Mouse (Mus musculus): ENCODE results near the gene Tceal1. TPM values are rescaled to one million over a fixed set of nuclear protein-coding genes. Genes with fewer than 3 reads are reported as not detected.
"Not testable (repeated sequence)": the region's sequence is repeated elsewhere in the genome, so short reads cannot be mapped to it uniquely, and the experiment has no call there.

The Tceal1 gene
- 11.3 and 12.0 TPM in 2 replicates for polyA plus RNA-seq (2014; fragmentation: Nextera tagmentation; extraction: Ambion mirVana)

DNA sequence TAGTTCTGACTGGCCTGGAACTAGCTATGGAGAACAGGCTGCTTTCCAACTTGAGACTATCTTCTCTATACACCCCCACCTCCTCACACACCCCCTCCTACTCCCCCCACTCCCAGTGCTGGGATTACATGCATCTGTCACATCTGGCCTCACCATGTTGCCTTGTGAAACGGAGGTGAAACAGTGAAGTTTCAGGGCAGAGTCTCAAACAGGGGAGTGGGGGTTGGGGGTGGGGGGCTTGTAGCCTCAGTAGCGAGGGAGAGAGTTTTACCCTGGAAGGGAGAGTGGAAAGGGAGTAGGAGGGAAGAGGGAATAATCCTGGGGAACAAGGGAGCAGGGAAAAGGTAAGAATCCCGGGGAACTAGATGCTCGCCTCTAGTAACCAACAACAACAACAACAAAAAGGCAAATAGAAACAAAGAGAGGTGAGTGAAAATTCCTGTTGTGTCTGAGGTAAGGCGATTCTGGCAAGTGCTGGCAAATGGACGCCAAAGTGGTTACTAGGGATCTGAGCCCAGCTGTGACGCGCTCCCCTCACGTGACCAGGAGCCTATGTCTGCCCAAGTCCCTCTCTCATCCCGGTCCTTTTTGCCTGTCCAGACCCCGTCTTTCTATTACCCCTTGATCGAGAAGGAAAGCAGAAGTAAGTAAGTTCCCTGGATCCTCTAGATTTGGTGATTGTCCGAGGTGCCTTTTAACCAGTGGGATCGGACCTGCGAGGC lies at the start of gene Tceal1:
Gene Tceal1, plus strand, starts transcription at position 537 of the 722 bp plus-strand sequence.
- Histone ChIP-seq H3K27me3 (ENCODE audit: control insufficient read depth, insufficient read depth, low read length) (no peaks in the 10 kb centered on the region), H3K9ac (ENCODE audit: low read length) (peak within 1 kb of the TSS; percentile 83), H3K36me3 (ENCODE audit: control insufficient read depth, insufficient read depth, low read length) (no peaks in the 10 kb centered on the region), H3K27ac (replicated peaks in 1 of 2; ENCODE audit: control insufficient read depth in 1 of 2, insufficient read depth in 1 of 2, low read depth in 2 of 2, low read length in 2 of 2) (peak within 1 kb of the TSS; percentile 80 to 82), H3K9me3 (ENCODE audit: control insufficient read depth, low read length) (no peaks in the 10 kb centered on the region), H3K4me3 (ENCODE audit: control insufficient read depth in 1 of 2, insufficient read depth in 1 of 2, low read depth in 1 of 2, low read length in 2 of 2) (peak within 1 kb of the TSS; percentile 54 to 66), H3K4me2 (ENCODE audit: low read length) (peak within 1 kb of the TSS; percentile 68), H3K4me1 (ENCODE audit: control insufficient read depth in 2 of 2, insufficient read depth in 2 of 2, low read length in 2 of 2) (no peaks in the 10 kb centered on the region)
- ATAC-seq (ENCODE audit: insufficient number of reproducible peaks, insufficient read depth, low FRiP score, low read depth) = 0 out of 2 replicates have a peak, but pooled peaks have one; percentile 43
- 23% methylated on average over 15 of the region's 15 CpGs for WGBS

DNA sequence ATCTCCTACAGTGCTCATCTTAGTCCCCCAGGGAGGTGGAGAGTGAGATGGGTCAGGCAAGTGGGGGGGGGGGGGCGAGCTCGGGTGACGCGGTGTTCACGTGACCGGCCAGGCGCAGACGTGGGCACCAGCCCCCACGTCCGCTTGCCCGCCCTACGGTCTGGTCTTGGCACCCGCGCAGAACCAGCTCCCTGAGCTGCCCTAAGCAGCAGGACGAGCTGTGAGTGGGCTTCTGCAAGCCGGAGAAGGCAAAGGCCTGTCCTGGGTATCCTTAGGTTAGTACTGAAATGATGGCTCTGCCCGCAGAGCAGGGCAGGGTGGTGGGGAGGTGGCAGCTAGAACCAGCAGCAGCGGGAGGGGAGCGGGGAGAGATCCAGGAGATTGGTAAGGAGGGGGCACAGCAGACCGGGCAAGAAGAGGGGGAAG lies 41.5 kb upstream of the Tceal1 start:
- Histone ChIP-seq H3K4me2 (ENCODE audit: low read length) (peak overlapping the region; percentile 70), H3K27ac (replicated peaks in 1 of 2; ENCODE audit: control insufficient read depth in 1 of 2, insufficient read depth in 1 of 2, low read depth in 2 of 2, low read length in 2 of 2) (no peak overlapping the region), H3K4me3 (ENCODE audit: control insufficient read depth in 1 of 2, insufficient read depth in 1 of 2, low read depth in 1 of 2, low read length in 2 of 2) (peak overlapping the region; percentile 36 to 39), H3K4me1 (ENCODE audit: control insufficient read depth in 2 of 2, insufficient read depth in 2 of 2, low read length in 2 of 2) (no peaks in the 10 kb centered on the region), H3K9ac (ENCODE audit: low read length) (peak overlapping the region; percentile 57), H3K36me3 (ENCODE audit: control insufficient read depth, insufficient read depth, low read length) (no peaks in the 10 kb centered on the region), H3K9me3 (ENCODE audit: control insufficient read depth, low read length) (no peaks in the 10 kb centered on the region), H3K27me3 (ENCODE audit: control insufficient read depth, insufficient read depth, low read length) (no peaks in the 10 kb centered on the region)
- WGBS = 30% methylated on average over 19 of the region's 20 CpGs
- ATAC-seq (ENCODE audit: insufficient number of reproducible peaks, insufficient read depth, low FRiP score, low read depth) = no peak

DNA sequence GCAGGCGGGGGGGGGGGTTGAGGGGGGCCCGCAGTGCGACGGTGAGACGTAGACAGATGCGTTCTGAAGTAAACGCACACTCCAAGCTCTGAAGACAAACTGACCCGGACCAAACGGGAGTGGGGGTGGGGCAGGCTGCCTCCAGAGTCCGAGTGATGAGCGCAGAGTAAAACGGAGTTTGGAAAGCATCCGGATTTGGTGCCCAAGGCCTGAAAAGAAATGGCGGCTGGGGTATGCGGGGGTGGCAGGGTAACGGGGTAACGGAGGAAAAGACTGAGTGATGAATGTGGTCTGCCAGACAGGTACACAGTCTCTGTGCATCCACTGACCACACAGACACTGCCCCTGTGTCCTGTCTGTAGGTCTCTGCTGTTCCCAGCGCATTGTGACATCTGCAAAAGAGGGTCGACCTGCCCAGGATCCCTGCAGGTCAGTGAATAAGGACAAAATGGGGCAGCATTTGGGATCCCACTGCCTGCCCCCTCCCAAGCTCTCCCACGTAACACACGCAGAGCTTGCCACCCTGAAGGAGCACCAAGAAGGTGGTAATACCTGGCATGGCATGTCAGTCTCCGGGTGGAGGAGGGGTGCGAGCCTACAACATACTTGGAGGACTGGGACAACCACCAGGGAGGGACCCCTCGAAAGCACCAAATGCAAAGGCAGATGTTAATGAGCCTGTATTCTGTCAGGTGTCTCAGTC lies 40.9 kb upstream of the Tceal1 start:
- H3K27ac ChIP-seq (replicated peaks in 1 of 2; ENCODE audit: control insufficient read depth in 1 of 2, insufficient read depth in 1 of 2, low read depth in 2 of 2, low read length in 2 of 2); H3K36me3 ChIP-seq (ENCODE audit: control insufficient read depth, insufficient read depth, low read length); H3K4me1 ChIP-seq (ENCODE audit: control insufficient read depth in 2 of 2, insufficient read depth in 2 of 2, low read length in 2 of 2); ATAC-seq (ENCODE audit: insufficient number of reproducible peaks, insufficient read depth, low FRiP score, low read depth); H3K27me3 ChIP-seq (ENCODE audit: control insufficient read depth, insufficient read depth, low read length); H3K9me3 ChIP-seq (ENCODE audit: control insufficient read depth, low read length): not testable (repeated sequence)
- peak overlapping the region; percentile 36 to 39 for H3K4me3 ChIP-seq (ENCODE audit: control insufficient read depth in 1 of 2, insufficient read depth in 1 of 2, low read depth in 1 of 2, low read length in 2 of 2)
- H3K9ac ChIP-seq (ENCODE audit: low read length) = peak overlapping the region; percentile 57
- WGBS = 28% methylated on average over 23 of the region's 24 CpGs
- H3K4me2 ChIP-seq (ENCODE audit: low read length) = peak overlapping the region; percentile 70

DNA sequence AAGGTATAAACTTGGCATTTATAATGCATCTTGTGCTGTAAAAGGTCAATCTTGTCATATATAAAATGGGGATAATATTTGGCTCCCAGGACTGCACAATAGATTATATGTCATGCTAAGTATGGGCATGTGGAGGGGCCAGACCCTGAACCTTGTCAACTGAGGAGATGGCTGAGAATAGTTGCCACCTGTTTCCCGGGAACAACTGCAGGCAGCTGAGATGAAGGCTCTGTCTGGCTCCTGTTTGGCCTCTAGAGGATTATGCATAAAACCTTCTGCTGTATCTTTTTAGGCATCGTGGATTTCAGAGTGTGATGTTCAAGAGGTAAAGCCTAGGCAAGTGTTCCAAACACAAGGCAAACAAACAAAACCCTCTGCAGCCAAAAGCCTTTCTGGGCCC lies 39.0 kb upstream of the Tceal1 start:
- H3K4me2 ChIP-seq (ENCODE audit: low read length) = no peak overlapping the region
- no peak for ATAC-seq (ENCODE audit: insufficient number of reproducible peaks, insufficient read depth, low FRiP score, low read depth)
- H3K4me1 ChIP-seq (ENCODE audit: control insufficient read depth in 2 of 2, insufficient read depth in 2 of 2, low read length in 2 of 2) = no peaks in the 10 kb centered on the region
- no peak overlapping the region for H3K9ac ChIP-seq (ENCODE audit: low read length)
- no peaks in the 10 kb centered on the region for H3K9me3 ChIP-seq (ENCODE audit: control insufficient read depth, low read length)
- no peak overlapping the region for H3K27ac ChIP-seq (replicated peaks in 1 of 2; ENCODE audit: control insufficient read depth in 1 of 2, insufficient read depth in 1 of 2, low read depth in 2 of 2, low read length in 2 of 2)
- no peak overlapping the region for H3K4me3 ChIP-seq (ENCODE audit: control insufficient read depth in 1 of 2, insufficient read depth in 1 of 2, low read depth in 1 of 2, low read length in 2 of 2)
- H3K27me3 ChIP-seq (ENCODE audit: control insufficient read depth, insufficient read depth, low read length) = no peaks in the 10 kb centered on the region
- no peaks in the 10 kb centered on the region for H3K36me3 ChIP-seq (ENCODE audit: control insufficient read depth, insufficient read depth, low read length)
- WGBS = 59% methylated on average over 2 of the region's 2 CpGs

DNA sequence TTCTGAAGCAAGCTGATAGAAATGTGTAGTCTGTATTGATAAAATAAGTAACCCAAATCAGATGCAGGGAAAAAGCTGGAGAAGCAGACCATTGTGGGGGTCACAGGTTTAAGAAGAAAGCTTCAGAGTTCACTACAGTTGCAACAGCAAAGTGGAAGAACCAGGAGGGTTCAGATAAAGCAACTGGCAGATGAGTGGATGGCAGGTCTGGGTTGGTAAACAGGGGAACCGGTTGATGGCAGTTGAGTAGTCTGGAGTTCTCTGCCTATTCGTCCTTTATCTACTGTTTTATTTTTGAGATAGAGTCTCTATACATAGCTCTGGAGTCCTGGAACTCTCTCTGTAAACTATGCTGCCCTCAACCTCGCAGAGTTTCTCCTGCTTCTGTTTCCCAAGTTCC lies 26.8 kb upstream of the Tceal1 start:
- H3K27me3 ChIP-seq (ENCODE audit: control insufficient read depth, insufficient read depth, low read length) = no peaks in the 10 kb centered on the region
- no peak for ATAC-seq (ENCODE audit: insufficient number of reproducible peaks, insufficient read depth, low FRiP score, low read depth)
- H3K27ac ChIP-seq (replicated peaks in 1 of 2; ENCODE audit: control insufficient read depth in 1 of 2, insufficient read depth in 1 of 2, low read depth in 2 of 2, low read length in 2 of 2) = no peak overlapping the region
- H3K4me1 ChIP-seq (ENCODE audit: control insufficient read depth in 2 of 2, insufficient read depth in 2 of 2, low read length in 2 of 2) = no peaks in the 10 kb centered on the region
- no peaks in the 10 kb centered on the region for H3K36me3 ChIP-seq (ENCODE audit: control insufficient read depth, insufficient read depth, low read length)
- 30% methylated on average over 3 of the region's 3 CpGs for WGBS
- no peak overlapping the region for H3K4me2 ChIP-seq (ENCODE audit: low read length)
- H3K9ac ChIP-seq (ENCODE audit: low read length) = no peak overlapping the region
- H3K4me3 ChIP-seq (ENCODE audit: control insufficient read depth in 1 of 2, insufficient read depth in 1 of 2, low read depth in 1 of 2, low read length in 2 of 2) = no peak overlapping the region
- no peaks in the 10 kb centered on the region for H3K9me3 ChIP-seq (ENCODE audit: control insufficient read depth, low read length)

DNA sequence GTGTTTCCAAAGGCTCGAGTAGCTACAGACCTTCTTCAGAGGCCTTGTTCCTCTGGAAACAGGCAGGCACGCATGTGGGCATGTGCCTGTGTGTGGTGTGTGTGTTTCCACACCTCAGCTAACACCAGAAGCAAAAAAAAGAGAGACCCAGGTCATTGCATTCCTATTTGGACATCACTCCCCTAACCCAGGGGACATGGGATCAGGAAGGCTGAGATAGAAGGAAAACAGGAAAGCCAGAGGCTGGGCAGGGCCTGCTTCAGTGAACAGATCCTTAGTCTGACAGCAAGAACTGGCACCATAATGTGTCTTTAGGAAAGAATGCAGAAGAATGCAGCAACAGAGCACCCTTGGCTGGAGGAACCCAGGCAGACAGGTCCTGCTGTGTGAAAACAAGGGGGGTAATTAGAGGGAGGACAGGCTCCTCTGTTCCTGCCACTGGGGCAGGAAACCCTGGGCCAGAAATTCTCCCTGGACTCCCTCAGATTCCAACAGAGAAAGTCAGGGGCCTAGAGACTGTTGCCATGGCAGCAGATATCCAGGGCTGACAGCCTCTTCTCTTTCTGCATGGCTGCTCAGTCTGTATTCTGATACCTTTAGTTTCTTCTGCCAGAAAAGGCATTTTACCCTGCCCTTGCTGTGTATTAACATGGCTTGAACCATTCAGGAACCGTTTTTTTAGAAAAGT lies 16.0 kb upstream of the Tceal1 start:
- not testable (repeated sequence) for H3K9ac ChIP-seq (ENCODE audit: low read length); H3K9me3 ChIP-seq (ENCODE audit: control insufficient read depth, low read length); H3K27ac ChIP-seq (replicated peaks in 1 of 2; ENCODE audit: control insufficient read depth in 1 of 2, insufficient read depth in 1 of 2, low read depth in 2 of 2, low read length in 2 of 2); H3K4me3 ChIP-seq (ENCODE audit: control insufficient read depth in 1 of 2, insufficient read depth in 1 of 2, low read depth in 1 of 2, low read length in 2 of 2); H3K4me2 ChIP-seq (ENCODE audit: low read length); H3K4me1 ChIP-seq (ENCODE audit: control insufficient read depth in 2 of 2, insufficient read depth in 2 of 2, low read length in 2 of 2); H3K27me3 ChIP-seq (ENCODE audit: control insufficient read depth, insufficient read depth, low read length); ATAC-seq (ENCODE audit: insufficient number of reproducible peaks, insufficient read depth, low FRiP score, low read depth); H3K36me3 ChIP-seq (ENCODE audit: control insufficient read depth, insufficient read depth, low read length)
- 53% methylated on average over 3 of the region's 3 CpGs for WGBS

DNA sequence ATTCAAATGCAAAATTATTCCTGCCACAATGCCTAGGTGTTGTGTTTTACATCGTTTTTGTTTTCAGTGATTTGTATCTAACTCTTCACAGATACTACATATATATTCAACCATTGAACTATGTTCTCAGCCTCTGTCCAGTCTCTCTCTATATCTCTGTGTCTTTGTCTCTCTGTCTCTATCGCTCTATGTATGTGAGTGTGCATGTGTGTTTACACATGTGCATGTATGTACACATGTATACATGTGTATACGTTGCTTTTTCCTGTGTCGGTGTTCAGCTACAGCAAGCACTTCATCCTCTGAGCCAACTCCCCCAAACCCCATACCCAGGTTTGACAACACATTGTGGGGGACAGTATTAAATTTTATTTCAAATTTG lies 15.5 kb upstream of the Tceal1 start:
- no peak overlapping the region for H3K4me3 ChIP-seq (ENCODE audit: control insufficient read depth in 1 of 2, insufficient read depth in 1 of 2, low read depth in 1 of 2, low read length in 2 of 2)
- ATAC-seq (ENCODE audit: insufficient number of reproducible peaks, insufficient read depth, low FRiP score, low read depth) = no peak
- WGBS = 82% methylated on average over 4 of the region's 4 CpGs
- H3K4me1 ChIP-seq (ENCODE audit: control insufficient read depth in 2 of 2, insufficient read depth in 2 of 2, low read length in 2 of 2) = no peaks in the 10 kb centered on the region
- H3K27ac ChIP-seq (replicated peaks in 1 of 2; ENCODE audit: control insufficient read depth in 1 of 2, insufficient read depth in 1 of 2, low read depth in 2 of 2, low read length in 2 of 2) = no peak overlapping the region
- no peaks in the 10 kb centered on the region for H3K9me3 ChIP-seq (ENCODE audit: control insufficient read depth, low read length)
- no peaks in the 10 kb centered on the region for H3K27me3 ChIP-seq (ENCODE audit: control insufficient read depth, insufficient read depth, low read length)
- H3K36me3 ChIP-seq (ENCODE audit: control insufficient read depth, insufficient read depth, low read length) = no peaks in the 10 kb centered on the region
- H3K4me2 ChIP-seq (ENCODE audit: low read length) = no peak overlapping the region
- no peak overlapping the region for H3K9ac ChIP-seq (ENCODE audit: low read length)
